8 mouse cellular contexts compared by ENCODE assay signal in the genomic region with DNA sequence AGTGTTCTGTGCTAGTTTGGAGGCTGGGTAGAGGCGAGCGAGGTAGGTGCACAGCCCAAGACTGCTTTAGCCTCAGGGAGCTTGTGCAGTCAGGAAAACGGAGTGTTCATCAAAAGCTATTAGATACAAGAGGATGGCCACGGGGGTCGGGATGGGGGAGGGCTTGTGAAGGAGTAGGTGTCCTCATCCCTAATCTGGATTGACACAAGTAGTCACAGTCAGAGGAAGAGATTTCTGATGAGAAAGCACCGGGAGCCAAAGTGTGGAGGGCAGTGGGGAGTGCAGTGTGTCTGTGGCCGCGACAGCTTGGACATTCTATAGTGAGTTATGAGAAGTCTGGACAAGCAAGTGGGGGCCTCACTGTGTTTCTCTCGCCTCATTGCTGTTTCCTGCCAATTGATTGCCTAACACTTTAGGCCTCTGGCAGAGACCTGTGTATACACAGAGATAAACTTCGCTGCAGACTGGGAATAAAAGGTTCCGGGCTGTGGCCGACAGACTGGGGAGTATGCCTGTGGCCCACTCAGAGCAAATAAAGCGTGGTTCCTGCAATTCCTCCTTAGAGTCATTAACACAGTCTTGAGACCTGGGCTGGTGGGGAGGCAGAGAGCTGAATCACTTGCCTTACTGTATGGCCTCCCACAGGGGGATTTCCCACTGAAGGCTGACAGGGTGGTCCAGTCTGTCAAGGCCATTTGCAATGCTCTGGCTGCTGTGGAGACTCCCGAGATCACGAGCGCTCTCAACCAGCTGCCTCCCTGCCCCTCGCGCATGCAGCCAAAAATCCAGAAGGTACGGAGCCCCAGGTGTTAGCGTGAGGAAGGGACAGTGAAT. TPM values are rescaled to one million over a fixed set of nuclear protein-coding genes. Genes with fewer than 3 reads are reported as not detected.
DNase-seq lines count a peak whose midpoint lies in the region; ATAC-seq and TF ChIP-seq lines count a peak whose summit lies in the region.

No protein-coding gene starts in this region.

- H3K4me2 ChIP-seq in liver, embryonic 15.5 days = no peak overlapping the region

- CTCF ChIA-PET in Patski (lab: Charles Lee) = interaction anchor here (1.0 to 1.5 kb wide), 3 partner anchors 11 to 32 kb away, joined by 3 to 4 read pairs (median 3); no protein-coding TSS in a partner anchor

- DNase-seq in 416B (ENCODE audit: low read depth) (peak; percentile 90), Patski (ENCODE audit: low read depth, low spot score) (peak; percentile 19)
- no peak for DNase-seq in heart, embryonic 10.5 days (ENCODE audit: low spot score)
- peak; percentile 53 for DNase-seq in yolk sac, embryonic 10.5 days (ENCODE audit: low spot score)
- DNase-seq in thymus, postnatal 4 days = no peak
- DNase-seq in urinary bladder, adult 2 months (ENCODE audit: low spot score) = no peak

- peaks cover 55% of the 10 kb centered on the region for H3K4me1 ChIP-seq in heart, embryonic 10.5 days
- peaks cover 27% of the 10 kb centered on the region for H3K4me1 ChIP-seq in liver, embryonic 15.5 days (replicated peaks)

- no peak overlapping the region for H3K4me3 ChIP-seq in heart, embryonic 10.5 days
- H3K4me3 ChIP-seq in liver, embryonic 15.5 days (replicated peaks) = no peak overlapping the region

- peak overlapping the region; percentile 71; the same call in 1 of the 2 replicates for H3K27ac ChIP-seq in heart, embryonic 10.5 days
- no peak overlapping the region for H3K27ac ChIP-seq in liver, embryonic 15.5 days (replicated peaks)

- H3K36me3 ChIP-seq in heart, embryonic 10.5 days = peaks cover 70% of the 10 kb centered on the region
- no peaks in the 10 kb centered on the region for H3K36me3 ChIP-seq in liver, embryonic 15.5 days (replicated peaks)

- H3K9me3 ChIP-seq in heart, embryonic 10.5 days = no peaks in the 10 kb centered on the region
- no peaks in the 10 kb centered on the region for H3K9me3 ChIP-seq in liver, embryonic 15.5 days (replicated peaks)

- in situ Hi-C loops in Patski (cut with MboI; ENCODE audit: low pct_unique_long_range_greater_than_20kb) = no loop called here

- no peak overlapping the region for H3K9ac ChIP-seq in liver, embryonic 15.5 days

- POLR2A ChIA-PET in Patski (lab: Charles Lee) = no interaction called here

- TF ChIP-seq CTCF in Patski (IDR thresholded peaks at IDR 0.05) = no peak

- ATAC-seq in Patski = peak; percentile 5
- peak; percentile 34; the same call in 1 of the 2 replicates for ATAC-seq in liver, embryonic 15.5 days (ENCODE audit: insufficient read depth)
- no peak for ATAC-seq in erythroid progenitor cell, adult 5-6 weeks (replicated peaks; ENCODE audit: low FRiP score, poor library complexity, severe bottlenecking)

- H3K27me3 ChIP-seq in Patski = no peaks in the 10 kb centered on the region
- no peaks in the 10 kb centered on the region for H3K27me3 ChIP-seq in heart, embryonic 10.5 days (ENCODE audit: insufficient read depth, poor library complexity, severe bottlenecking)
- H3K27me3 ChIP-seq in liver, embryonic 15.5 days = peaks cover 21% of the 10 kb centered on the region

- 49% methylated on average over 20 of the region's 20 CpGs for WGBS in heart, embryonic 10.5 days
- WGBS in liver, embryonic 15.5 days (ENCODE audit: insufficient replicate concordance) = 37% methylated on average over 20 of the region's 20 CpGs

RNA-seq across cellular contexts. Expression of a gene that starts 31.4 kb away (rescaled TPM):
- 2.3 TPM for polyA plus RNA-seq in Patski (2021)
- 7.9 and 11.5 TPM in 2 replicates for polyA plus RNA-seq in heart, embryonic 10.5 days (2016; fragmentation: Nextera tagmentation; extraction: Ambion mirVana)
- 0.77 TPM in 2 replicates for polyA plus RNA-seq in liver, embryonic 15.5 days (2015; fragmentation: Nextera tagmentation; extraction: Ambion mirVana)
- 2.9 and 3.2 TPM in 2 replicates for total RNA-seq in erythroid progenitor cell, adult 5-6 weeks (2015; ENCODE audit: low replicate concordance)
- 0.23 and 0.90 TPM in 2 replicates for total RNA-seq in erythroid progenitor cell, adult 5-6 weeks (2017; ENCODE audit: low replicate concordance)
- polyA plus RNA-seq in urinary bladder, adult 2 months (2012; rRNA removed) = 11.6 and 13.1 TPM in 2 replicates

RNA-seq across cellular contexts. Expression of a gene that starts 46.5 kb away (rescaled TPM):
- polyA plus RNA-seq in Patski (2021) = 59.2 TPM
- 30.7 and 32.8 TPM in 2 replicates for polyA plus RNA-seq in heart, embryonic 10.5 days (2016; fragmentation: Nextera tagmentation; extraction: Ambion mirVana)
- polyA plus RNA-seq in liver, embryonic 15.5 days (2015; fragmentation: Nextera tagmentation; extraction: Ambion mirVana) = 14.1 and 15.7 TPM in 2 replicates
- total RNA-seq in erythroid progenitor cell, adult 5-6 weeks (2015; ENCODE audit: low replicate concordance) = 92.3 and 118 TPM in 2 replicates
- total RNA-seq in erythroid progenitor cell, adult 5-6 weeks (2017; ENCODE audit: low replicate concordance) = 148 and 163 TPM in 2 replicates
- polyA plus RNA-seq in urinary bladder, adult 2 months (2012; rRNA removed) = 80.1 and 92.2 TPM in 2 replicates

RNA-seq across cellular contexts. Expression of a gene that starts 54.0 kb away (rescaled TPM):
- polyA plus RNA-seq in Patski (2021) = 44.2 TPM
- 44.9 and 46.1 TPM in 2 replicates for polyA plus RNA-seq in heart, embryonic 10.5 days (2016; fragmentation: Nextera tagmentation; extraction: Ambion mirVana)
- polyA plus RNA-seq in liver, embryonic 15.5 days (2015; fragmentation: Nextera tagmentation; extraction: Ambion mirVana) = 39.1 and 45.5 TPM in 2 replicates
- total RNA-seq in erythroid progenitor cell, adult 5-6 weeks (2015; ENCODE audit: low replicate concordance) = 131 and 152 TPM in 2 replicates
- total RNA-seq in erythroid progenitor cell, adult 5-6 weeks (2017; ENCODE audit: low replicate concordance) = 227 and 245 TPM in 2 replicates
- polyA plus RNA-seq in urinary bladder, adult 2 months (2012; rRNA removed) = 30.5 and 30.9 TPM in 2 replicates

Comparison
In these comparisons a context has a peak if more than half of its experiments do, and no peak if none do; other contexts are left out.
1. DNase-seq: peak in 416B (single experiment), Patski (single experiment) and yolk sac, embryonic 10.5 days (single experiment); none in heart, embryonic 10.5 days (single experiment), thymus, postnatal 4 days (single experiment) and urinary bladder, adult 2 months (single experiment).